Mouse (Mus musculus) kidney, embryonic 16.5 days (tissue): ENCODE data around the gene Rpl18. TPM values are rescaled to one million over a fixed set of nuclear protein-coding genes. Genes with fewer than 3 reads are reported as not detected.

ENCODE experiments used
- ATAC-seq: fragments of 200-750 bp; cut with Nextera tagmentation; 2 replicates; pipeline ENCODE4 v1.8.0; 2017; ENCODE audit warnings: moderate TSS enrichment; ENCODE audit not compliant: low FRiP score, low TSS enrichment
- H3K27ac ChIP-seq: fragments of 300-500 bp; sonication (generic); 2 replicates; pipeline ENCODE4 v1.5.1; 2014; ENCODE audit warnings: low read length
- H3K27me3 ChIP-seq: fragments of 300-500 bp; sonication (generic); 2 replicates; pipeline ENCODE4 v1.6.1; 2014; ENCODE audit warnings: low read length, control low read depth, mixed read lengths; ENCODE audit not compliant: insufficient read depth
- H3K36me3 ChIP-seq: fragments of 300-500 bp; sonication (generic); 2 replicates; pipeline ENCODE4 v1.6.1; 2014; ENCODE audit warnings: low read length, control low read depth, mixed read lengths; ENCODE audit not compliant: insufficient read depth
- H3K4me1 ChIP-seq: fragments of 300-500 bp; sonication (generic); 2 replicates; pipeline ENCODE4 v1.6.1; 2014; ENCODE audit warnings: low read length, control low read depth, mixed read lengths; ENCODE audit not compliant: insufficient read depth
- H3K4me2 ChIP-seq: fragments of 300-500 bp; sonication (generic); replicated peaks from 2 replicates; pipeline ENCODE4 v1.6.1; 2014; ENCODE audit warnings: low read depth, low read length
- H3K4me3 ChIP-seq: fragments of 300-500 bp; sonication (generic); 2 replicates; pipeline ENCODE4 v1.5.1; 2014; ENCODE audit warnings: mild to moderate bottlenecking, low read length
- H3K9ac ChIP-seq: fragments of 300-500 bp; sonication (generic); replicated peaks from 2 replicates; pipeline ENCODE4 v1.6.1; 2014; ENCODE audit warnings: low read length
- H3K9me3 ChIP-seq: fragments of 300-500 bp; sonication (generic); 2 replicates; pipeline ENCODE4 v1.6.1; 2016; ENCODE audit warnings: low read length, control low read depth
- WGBS: fragments of 180-500 bp; shearing (Covaris S2); extraction: QIAGEN DNeasy Blood & Tissue Kit; methylation state at CpG from one replicate; pipeline ENCODE4 v1.1.7; 2014; 5-methylcytosine and 5-hydroxymethylcytosine counted together
- polyA plus RNA-seq: library from polyadenylated mRNA; unstranded; fragments of >200 nt; fragmentation: Nextera tagmentation; extraction: Ambion mirVana; gene quantifications from 2 replicates; pipeline ENCODE4 v1.2.1, GENCODE M21; 2015

Rpl18 gene
- polyA plus RNA-seq, 1 experiment from 2014 or later, result 1,047 TPM

GRCm38 (mm10) chr7:45760151-45760550, 44.9 kb downstream of the Rpl18 start:
- Histone ChIP-seq H3K27ac (no peak overlapping the region), H3K9me3 (no peaks in the 10 kb centered on the region), H3K4me2 (no peak overlapping the region), H3K9ac (no peak overlapping the region), H3K4me3 (no peak overlapping the region), H3K4me1 (peaks cover 5% of the 10 kb centered on the region; the same call in 1 of the 2 replicates), H3K27me3 (peaks cover 21% of the 10 kb centered on the region), H3K36me3 (no peaks in the 10 kb centered on the region)
- 65% methylated on average over 5 of the region's 5 CpGs for WGBS
- 0 out of 2 replicates have a peak, but pooled peaks have one; percentile 9 for ATAC-seq

GRCm38 (mm10) chr7:45765995-45766394, 50.7 kb downstream of the Rpl18 start:
- H3K9ac ChIP-seq, result no peak overlapping the region
- no peaks in the 10 kb centered on the region for H3K4me1 ChIP-seq
- WGBS, result 51% methylated on average over 8 of the region's 8 CpGs
- no peaks in the 10 kb centered on the region for H3K9me3 ChIP-seq
- no peak overlapping the region for H3K4me3 ChIP-seq
- H3K4me2 ChIP-seq, result no peak overlapping the region
- H3K36me3 ChIP-seq, result no peaks in the 10 kb centered on the region
- ATAC-seq, result no peak
- no peak overlapping the region for H3K27ac ChIP-seq
- no peaks in the 10 kb centered on the region for H3K27me3 ChIP-seq

- WGBS, result 43% methylated on average over 6 of the region's 8 CpGs
Observed at GRCm38 (mm10) chr7:45766764-45767163, 51.5 kb downstream of the Rpl18 start.

GRCm38 (mm10) chr7:45767500-45767899, 52.2 kb downstream of the Rpl18 start:
- Histone ChIP-seq H3K9me3 (no peaks in the 10 kb centered on the region), H3K4me2 (no peak overlapping the region), H3K27ac (no peak overlapping the region), H3K36me3 (no peaks in the 10 kb centered on the region), H3K4me1 (no peaks in the 10 kb centered on the region), H3K4me3 (no peak overlapping the region), H3K27me3 (no peaks in the 10 kb centered on the region), H3K9ac (no peak overlapping the region)
- no peak for ATAC-seq
- 97% methylated on average over 6 of the region's 6 CpGs for WGBS

More at GRCm38 (mm10) chr7:45766764-45767163, 51.5 kb downstream of the Rpl18 start:
- Histone ChIP-seq H3K27ac (no peak overlapping the region), H3K9me3 (no peaks in the 10 kb centered on the region), H3K4me1 (no peaks in the 10 kb centered on the region), H3K36me3 (no peaks in the 10 kb centered on the region), H3K4me2 (no peak overlapping the region), H3K9ac (no peak overlapping the region), H3K4me3 (no peak overlapping the region), H3K27me3 (no peaks in the 10 kb centered on the region)
- ATAC-seq, result 0 out of 2 replicates have a peak, but pooled peaks have one; percentile 12

Other genes with a start within 250 kb of the Rpl18 start
- 172 and 182 TPM in 2 replicates for gene Bax, start 248.6 kb upstream of the Rpl18 start, polyA plus RNA-seq
- 0.80 and 1.1 TPM in 2 replicates for gene Tulp2, start 233.6 kb upstream of the Rpl18 start, polyA plus RNA-seq
- gene Gm45808, start 228.6 kb upstream of the Rpl18 start, polyA plus RNA-seq, result not detected in 2 replicates
- gene Dhdh, start 226.7 kb upstream of the Rpl18 start, polyA plus RNA-seq, result 2.4 and 3.3 TPM in 2 replicates
- 295 and 299 TPM in 2 replicates for gene Nucb1, start 205.1 kb upstream of the Rpl18 start, polyA plus RNA-seq
- gene Ppp1r15a, start 189.2 kb upstream of the Rpl18 start, polyA plus RNA-seq, result 24.3 and 24.8 TPM in 2 replicates
- gene Plekha4, start 189.1 kb upstream of the Rpl18 start, polyA plus RNA-seq, result 4.4 and 5.3 TPM in 2 replicates
- gene Hsd17b14, start 160.6 kb upstream of the Rpl18 start, polyA plus RNA-seq, result 13.5 and 15.5 TPM in 2 replicates
- gene Bcat2, start 145.3 kb upstream of the Rpl18 start, polyA plus RNA-seq, result 87.9 and 93.2 TPM in 2 replicates
- gene Fgf21, start 100.0 kb upstream of the Rpl18 start, polyA plus RNA-seq, result not detected in 2 replicates
- 0.27 and 0.32 TPM in 2 replicates for gene Fut1, start 98.2 kb upstream of the Rpl18 start, polyA plus RNA-seq
- gene Izumo1, start 93.6 kb upstream of the Rpl18 start, polyA plus RNA-seq, result 0.13 and 0.14 TPM in 2 replicates
- gene Rasip1, start 88.0 kb upstream of the Rpl18 start, polyA plus RNA-seq, result 11.6 and 13.0 TPM in 2 replicates
- gene Mamstr, start 75.5 kb upstream of the Rpl18 start, polyA plus RNA-seq, result 8.0 and 9.0 TPM in 2 replicates
- 0.32 and 0.57 TPM in 2 replicates for gene Fut2, start 49.1 kb upstream of the Rpl18 start, polyA plus RNA-seq
- gene Ntn5, start 31.4 kb upstream of the Rpl18 start, polyA plus RNA-seq, result 0.18 and 0.29 TPM in 2 replicates
- gene Sec1, start 21.1 kb upstream of the Rpl18 start, polyA plus RNA-seq, result 0.22 and 0.24 TPM in 2 replicates
- 10.7 and 11.6 TPM in 2 replicates for gene Car11, start 15.6 kb upstream of the Rpl18 start, polyA plus RNA-seq
- gene Dbp, start 10.4 kb upstream of the Rpl18 start, polyA plus RNA-seq, result 4.1 and 4.3 TPM in 2 replicates
- 36.2 and 36.7 TPM in 2 replicates for gene Sphk2, start 2.5 kb downstream of the Rpl18 start, polyA plus RNA-seq
- gene Fam83e, start 5.8 kb downstream of the Rpl18 start, polyA plus RNA-seq, result 1.1 and 1.2 TPM in 2 replicates
- gene Spaca4, start 10.4 kb downstream of the Rpl18 start, polyA plus RNA-seq, result not detected in 2 replicates
- gene Lmtk3, start 68.3 kb downstream of the Rpl18 start, polyA plus RNA-seq, result 1.3 and 1.8 TPM in 2 replicates
- 1.9 and 2.5 TPM in 2 replicates for gene Sult2b1, start 69.2 kb downstream of the Rpl18 start, polyA plus RNA-seq
- 125 and 126 TPM in 2 replicates for gene Cyth2, start 99.1 kb downstream of the Rpl18 start, polyA plus RNA-seq
- gene Kcnj14, start 109.3 kb downstream of the Rpl18 start, polyA plus RNA-seq, result 1.9 TPM in 2 replicates
- gene Grwd1, start 115.5 kb downstream of the Rpl18 start, polyA plus RNA-seq, result 87.4 and 87.9 TPM in 2 replicates
- 96.4 and 97.3 TPM in 2 replicates for gene Kdelr1, start 157.3 kb downstream of the Rpl18 start, polyA plus RNA-seq
- gene Grin2d, start 162.9 kb downstream of the Rpl18 start, polyA plus RNA-seq, result 0.19 and 0.25 TPM in 2 replicates
- gene Syngr4, start 181.3 kb downstream of the Rpl18 start, polyA plus RNA-seq, result 1.5 and 1.8 TPM in 2 replicates
- 7.1 and 8.4 TPM in 2 replicates for gene Tmem143, start 181.5 kb downstream of the Rpl18 start, polyA plus RNA-seq
- 187 and 216 TPM in 2 replicates for gene Emp3, start 205.9 kb downstream of the Rpl18 start, polyA plus RNA-seq
- 11.7 and 11.8 TPM in 2 replicates for gene Ccdc114, start 208.6 kb downstream of the Rpl18 start, polyA plus RNA-seq